Comparison of ENCODE assay signal across 8 mouse cellular contexts in the genomic region with DNA sequence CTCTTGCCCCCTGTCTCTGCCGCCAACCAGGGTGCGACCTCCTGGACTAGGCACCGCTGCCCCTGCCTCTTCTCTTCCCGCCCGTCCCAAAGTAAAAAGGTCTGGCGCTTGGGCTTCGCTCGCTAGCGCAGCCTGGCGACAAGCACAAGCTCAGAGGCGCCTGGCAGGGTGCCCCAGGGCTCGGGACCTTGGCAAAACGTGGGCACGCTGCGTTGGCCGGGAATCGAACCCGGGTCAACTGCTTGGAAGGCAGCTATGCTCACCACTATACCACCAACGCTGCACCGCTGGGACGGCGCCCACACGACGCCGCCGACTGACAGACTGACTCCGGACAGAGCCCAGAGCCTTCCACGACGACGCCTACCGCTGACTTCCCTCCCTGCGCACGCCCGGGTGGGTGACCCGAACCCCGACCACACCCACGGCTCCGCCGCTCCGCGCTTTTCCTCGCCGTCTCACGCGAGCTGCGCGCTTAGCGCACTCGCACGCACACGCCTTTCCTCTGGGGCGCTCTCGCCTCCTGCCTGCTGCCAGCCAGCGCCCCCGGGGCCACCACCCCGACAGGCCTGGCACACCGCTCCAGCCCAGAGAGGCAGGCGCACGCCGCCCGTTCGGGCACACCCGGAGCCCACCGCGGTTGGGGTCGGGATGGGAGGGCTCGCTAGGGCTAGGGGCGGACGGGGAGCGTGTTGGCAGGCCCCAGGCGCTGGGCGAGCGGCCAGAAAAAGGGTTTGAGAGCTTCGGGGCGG. TPM values are rescaled to one million over a fixed set of nuclear protein-coding genes. Genes with fewer than 3 reads are reported as not detected.
DNase-seq lines count a peak whose midpoint lies in the region; ATAC-seq and TF ChIP-seq lines count a peak whose summit lies in the region.
"Not testable (repeated sequence)": the region's sequence is repeated elsewhere in the genome, so short reads cannot be mapped to it uniquely, and the experiment has no call there.

A gene (minus strand): TSS at position 445 of the 752 bp plus-strand sequence.

- peak within 1 kb of the TSS; percentile 84 for H3K4me3 ChIP-seq in E14TG2a.4 (replicated peaks; ENCODE audit: low read length)
- H3K4me3 ChIP-seq in forebrain, embryonic 14.5 days (ENCODE audit: low read depth, low read length), result peak within 1 kb of the TSS; percentile 33
- peak within 1 kb of the TSS; percentile 34 for H3K4me3 ChIP-seq in heart, postnatal 0 days (ENCODE audit: low read depth, low read length)
- peak within 1 kb of the TSS; percentile 45 for H3K4me3 ChIP-seq in liver, embryonic 16.5 days (ENCODE audit: low read depth, low read length)
- H3K4me3 ChIP-seq in neural tube, embryonic 11.5 days (ENCODE audit: low read depth, low read length), result peak within 1 kb of the TSS; percentile 31
- H3K4me3 ChIP-seq in stomach, embryonic 16.5 days (replicated peaks; ENCODE audit: low read length), result peak within 1 kb of the TSS; percentile 39

- WGBS in forebrain, embryonic 14.5 days, result under 1% methylated on average over 38 of the region's 75 CpGs
- WGBS in heart, postnatal 0 days, result under 1% methylated on average over 38 of the region's 75 CpGs
- WGBS in liver, embryonic 16.5 days (ENCODE audit: insufficient replicate concordance), result under 1% methylated on average over 40 of the region's 75 CpGs
- 1% methylated on average over 41 of the region's 75 CpGs for WGBS in neural tube, embryonic 11.5 days
- 2% methylated on average over 40 of the region's 75 CpGs for whole genome bisulfite sequencing in stomach, embryonic 16.5 days

- H3K4me1 ChIP-seq in E14TG2a.4 (replicated peaks; ENCODE audit: low read depth, low read length); forebrain, embryonic 14.5 days (ENCODE audit: control insufficient read depth, insufficient read depth, low read length); heart, postnatal 0 days (ENCODE audit: control insufficient read depth, insufficient read depth); neural tube, embryonic 11.5 days (ENCODE audit: control insufficient read depth, insufficient read depth, low read length); stomach, embryonic 16.5 days (ENCODE audit: control insufficient read depth, insufficient read depth, low read length): not testable (repeated sequence)
- H3K4me1 ChIP-seq in liver, embryonic 16.5 days (ENCODE audit: control insufficient read depth, low read depth, low read length), result peaks cover 12% of the 10 kb centered on the region

- not testable (repeated sequence) for TF ChIP-seq EP300 in heart, postnatal 0 days (IDR thresholded peaks at IDR 0.05; ENCODE audit: low read depth)

- peak within 1 kb of the TSS; percentile 43 for H3K4me2 ChIP-seq in forebrain, embryonic 14.5 days (ENCODE audit: low read length)
- peak within 1 kb of the TSS; percentile 36 for H3K4me2 ChIP-seq in heart, postnatal 0 days (ENCODE audit: low read depth, low read length)
- peak within 1 kb of the TSS; percentile 59 for H3K4me2 ChIP-seq in liver, embryonic 16.5 days (ENCODE audit: low read depth, low read length)
- H3K4me2 ChIP-seq in neural tube, embryonic 11.5 days (ENCODE audit: low read depth), result peak within 1 kb of the TSS; percentile 31
- H3K4me2 ChIP-seq in stomach, embryonic 16.5 days (ENCODE audit: low read depth, low read length), result peak within 1 kb of the TSS; percentile 50

- not testable (repeated sequence) for TF ChIP-seq CTCF in E14TG2a.4 (conservative IDR thresholded peaks at IDR 0.05; ENCODE audit: low read length)
- peak; percentile 36 for TF ChIP-seq CTCF in heart, postnatal 0 days (IDR thresholded peaks at IDR 0.05; ENCODE audit: low read depth)

- H3K9me3 ChIP-seq in E14TG2a.4 (ENCODE audit: low read length), result peaks cover 20% of the 10 kb centered on the region
- not testable (repeated sequence) for H3K9me3 ChIP-seq in forebrain, embryonic 14.5 days (replicated peaks; ENCODE audit: control insufficient read depth, low read length); heart, postnatal 0 days (replicated peaks; ENCODE audit: control insufficient read depth, low read length); liver, embryonic 16.5 days (replicated peaks; ENCODE audit: control insufficient read depth, low read length); neural tube, embryonic 11.5 days (ENCODE audit: control insufficient read depth, low read length); stomach, embryonic 16.5 days (replicated peaks; ENCODE audit: control insufficient read depth, low read length)

- H3K9ac ChIP-seq in forebrain, embryonic 14.5 days (ENCODE audit: low read length), result 0 out of 2 replicates have a peak within 1 kb of the TSS, but pooled peaks have one; percentile 3
- H3K9ac ChIP-seq in heart, postnatal 0 days (replicated peaks; ENCODE audit: low read depth, low read length); liver, embryonic 16.5 days (ENCODE audit: low read depth, low read length); neural tube, embryonic 11.5 days (ENCODE audit: low read length): not testable (repeated sequence)
- H3K9ac ChIP-seq in stomach, embryonic 16.5 days (ENCODE audit: low read length), result peak within 1 kb of the TSS; percentile 22; the same call in 1 of the 2 replicates

- ATAC-seq in forebrain, embryonic 14.5 days, result peak; percentile 65
- ATAC-seq in heart, postnatal 0 days (ENCODE audit: insufficient read depth, low read depth), result peak; percentile 62
- peak; percentile 59 for ATAC-seq in liver, embryonic 16.5 days (ENCODE audit: low read depth)
- peak; percentile 61 for ATAC-seq in neural tube, embryonic 11.5 days (ENCODE audit: insufficient read depth, low FRiP score, low TSS enrichment)
- ATAC-seq in stomach, embryonic 16.5 days (ENCODE audit: insufficient read depth, low FRiP score), result peak; percentile 68

- H3K36me3 ChIP-seq in E14TG2a.4 (ENCODE audit: insufficient read depth, low read length); forebrain, embryonic 14.5 days (ENCODE audit: control insufficient read depth, insufficient read depth, low read length); heart, postnatal 0 days (replicated peaks; ENCODE audit: control insufficient read depth, insufficient read depth, low read length); liver, embryonic 16.5 days (ENCODE audit: control insufficient read depth, insufficient read depth); neural tube, embryonic 11.5 days (ENCODE audit: control insufficient read depth, insufficient read depth, low read length); stomach, embryonic 16.5 days (ENCODE audit: control insufficient read depth, insufficient read depth, low read length): not testable (repeated sequence)

- DNase-seq in cerebellum, adult 11 months, result peak; percentile 52
- DNase-seq in forebrain, embryonic 14.5 days (ENCODE audit: low spot score), result peak; percentile 77
- peak; percentile 45 for DNase-seq in heart, postnatal 0 days (ENCODE audit: low spot score)
- peak; percentile 85 to 92 for DNase-seq in kidney, postnatal 4 days
- peak; percentile 85 for DNase-seq in neural tube, embryonic 11.5 days (ENCODE audit: low spot score)

- not testable (repeated sequence) for H3K27ac ChIP-seq in forebrain, embryonic 14.5 days (ENCODE audit: low read depth, low read length); heart, postnatal 0 days (ENCODE audit: low read depth); liver, embryonic 16.5 days (ENCODE audit: low read length); neural tube, embryonic 11.5 days (ENCODE audit: low read depth, low read length); stomach, embryonic 16.5 days (ENCODE audit: low read length)

- peaks cover 15% of the 10 kb centered on the region for H3K27me3 ChIP-seq in E14TG2a.4 (ENCODE audit: insufficient read depth, low read length)
- H3K27me3 ChIP-seq in forebrain, embryonic 14.5 days (replicated peaks; ENCODE audit: control insufficient read depth, insufficient read depth, low read length), result peaks cover 24% of the 10 kb centered on the region
- H3K27me3 ChIP-seq in heart, postnatal 0 days (ENCODE audit: control insufficient read depth, insufficient read depth, low read length), result peaks cover 25% of the 10 kb centered on the region
- H3K27me3 ChIP-seq in liver, embryonic 16.5 days (ENCODE audit: control insufficient read depth, insufficient read depth, low read depth, low read length), result peaks cover 20% of the 10 kb centered on the region
- peaks cover 26% of the 10 kb centered on the region for H3K27me3 ChIP-seq in neural tube, embryonic 11.5 days (ENCODE audit: control insufficient read depth, insufficient read depth, low read length)
- peaks cover 19% of the 10 kb centered on the region for H3K27me3 ChIP-seq in stomach, embryonic 16.5 days (ENCODE audit: control insufficient read depth, insufficient read depth, low read length)

RNA-seq across cellular contexts. Expression of the gene that starts here (rescaled TPM):
- 8.3 and 11.5 TPM in 2 replicates for polyA plus RNA-seq in forebrain, embryonic 14.5 days (2014; fragmentation: Nextera tagmentation; extraction: Ambion mirVana)
- total RNA-seq in heart, postnatal 0 days (2014; rRNA removed; ENCODE audit: low replicate concordance), result 11.8 and 13.7 TPM in 2 replicates
- 8.2 and 10.8 TPM in 2 replicates for polyA plus RNA-seq in heart, postnatal 0 days (2015; fragmentation: Nextera tagmentation; extraction: Ambion mirVana)
- 28.6 and 30.3 TPM in 2 replicates for polyA plus RNA-seq in liver, embryonic 16.5 days (2015; fragmentation: Nextera tagmentation; extraction: Ambion mirVana)
- 5.6 and 6.7 TPM in 2 replicates for polyA plus RNA-seq in neural tube, embryonic 11.5 days (2014; fragmentation: Nextera tagmentation; extraction: Ambion mirVana)
- 17.7 and 20.2 TPM in 2 replicates for polyA plus RNA-seq in stomach, embryonic 16.5 days (2015; fragmentation: Nextera tagmentation; extraction: Ambion mirVana)

Comparison
In these comparisons a context has a peak if more than half of its experiments do, and no peak if none do; other contexts are left out.
1. H3K4me3 ChIP-seq: peak in every context shown above with its lines; median percentile 84 in E14TG2a.4; 45 in liver, embryonic 16.5 days; 39 in stomach, embryonic 16.5 days; 34 in heart, postnatal 0 days; 33 in forebrain, embryonic 14.5 days; 31 in neural tube, embryonic 11.5 days.